Mouse (Mus musculus): ENCODE data around the gene Sec14l2. TPM values are rescaled to one million over a fixed set of nuclear protein-coding genes. Genes with fewer than 3 reads are reported as not detected.

Gene Sec14l2
- polyA plus RNA-seq, 1 experiment from 2014 or later, result 4.5 TPM

DNA sequence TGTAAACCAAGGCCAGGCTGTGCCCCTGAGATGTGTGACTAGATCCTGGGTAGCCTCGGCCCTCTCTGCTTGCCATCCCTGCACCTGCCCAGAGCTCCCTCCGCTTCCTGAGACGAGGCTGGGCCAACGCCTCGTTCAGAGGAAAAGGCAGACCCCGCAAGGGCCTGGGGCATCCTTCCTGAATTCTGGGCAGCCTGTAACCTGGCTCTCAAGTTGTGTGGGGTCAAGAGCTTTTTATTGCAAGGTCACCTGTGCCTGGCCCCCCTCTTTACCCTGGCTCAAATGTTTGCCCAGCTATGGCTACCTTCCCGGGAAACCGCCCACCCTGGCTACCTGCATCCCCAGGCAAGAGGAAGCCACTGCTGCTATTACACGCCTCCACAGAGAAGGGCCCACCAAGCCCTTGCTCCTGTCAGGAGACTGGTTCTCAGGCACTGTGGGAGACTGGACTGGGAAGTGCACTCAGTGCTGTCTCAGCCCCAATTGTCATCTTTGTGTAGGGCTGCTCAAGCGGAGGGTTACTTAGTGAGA lies 26.1 kb downstream of the Sec14l2 start:
- WGBS, result 29% methylated on average over 10 of the region's 10 CpGs
- Histone ChIP-seq H3K9ac (replicated peaks) (peak overlapping the region; percentile 77), H3K4me2 (peak overlapping the region; percentile 84), H3K9me3 (replicated peaks) (no peaks in the 10 kb centered on the region), H3K4me3 (replicated peaks) (peak overlapping the region; percentile 60), H3K4me1 (peaks cover 38% of the 10 kb centered on the region), H3K27ac (replicated peaks) (peak overlapping the region; percentile 92), H3K36me3 (no peaks in the 10 kb centered on the region), H3K27me3 (replicated peaks) (no peaks in the 10 kb centered on the region)
- ATAC-seq (ENCODE audit: low FRiP score), result peak; percentile 54

DNA sequence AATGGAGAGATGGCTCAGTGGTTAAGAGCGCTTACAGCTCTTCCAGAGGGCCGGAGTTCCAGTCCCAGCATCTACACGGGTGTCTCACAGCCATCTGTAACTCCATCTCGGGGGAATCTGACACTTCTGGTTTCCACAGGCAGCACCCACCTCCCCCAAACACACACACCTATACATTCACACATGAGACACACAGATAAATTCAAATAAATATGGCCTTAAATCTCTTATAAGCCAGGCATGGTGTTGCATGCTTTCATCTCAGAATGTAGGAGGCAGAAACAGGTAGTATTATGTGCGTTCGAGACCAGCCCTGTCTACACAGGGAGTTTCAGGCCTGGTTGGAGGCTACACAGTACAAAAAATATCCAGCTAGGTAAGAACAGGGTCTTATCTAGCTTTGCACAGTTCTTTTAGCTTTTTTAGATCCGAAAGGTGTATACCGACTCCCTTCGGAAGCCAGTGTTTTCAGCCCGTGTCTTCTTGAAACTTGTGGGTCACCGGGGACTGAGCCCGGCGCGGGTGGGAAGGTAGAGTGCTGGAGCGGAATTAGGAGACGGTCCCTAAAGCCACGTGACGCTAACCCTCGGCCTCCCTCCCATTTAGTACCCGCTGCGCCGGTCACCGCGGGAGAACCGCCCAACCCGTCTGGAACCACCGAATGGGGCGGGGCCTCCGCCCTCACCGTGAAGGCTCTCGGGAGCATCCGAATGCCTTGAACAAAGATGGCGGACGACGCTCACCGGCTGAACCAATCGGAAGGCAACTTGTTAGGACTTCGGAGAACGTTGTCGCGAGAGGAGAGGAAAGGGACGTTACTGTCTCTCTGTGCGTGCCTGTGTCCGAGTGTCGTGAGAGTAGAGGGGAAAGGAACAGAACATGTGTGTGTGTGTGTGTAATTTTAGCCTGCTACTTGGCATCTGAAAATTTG lies 26.9 kb downstream of the Sec14l2 start:
- Histone ChIP-seq H3K9ac (replicated peaks) (peak overlapping the region; percentile 77), H3K27me3 (replicated peaks) (no peaks in the 10 kb centered on the region), H3K4me1 (peaks cover 38% of the 10 kb centered on the region), H3K9me3 (replicated peaks) (no peaks in the 10 kb centered on the region), H3K4me2 (peak overlapping the region; percentile 84), H3K36me3 (peaks cover 8% of the 10 kb centered on the region), H3K27ac (replicated peaks) (peak overlapping the region; percentile 92), H3K4me3 (replicated peaks) (peak overlapping the region; percentile 60)
- ATAC-seq (ENCODE audit: low FRiP score), result peak; percentile 96
- WGBS, result 3% methylated on average over 45 of the region's 45 CpGs

- Histone ChIP-seq H3K9me3 (replicated peaks) (no peaks in the 10 kb centered on the region), H3K27me3 (replicated peaks) (no peaks in the 10 kb centered on the region), H3K9ac (replicated peaks) (peak within 1 kb of the TSS; percentile 52), H3K27ac (replicated peaks) (peak within 1 kb of the TSS; percentile 92), H3K36me3 (peaks cover 15% of the 10 kb centered on the region), H3K4me2 (peak within 1 kb of the TSS; percentile 84), H3K4me1 (peaks cover 38% of the 10 kb centered on the region), H3K4me3 (replicated peaks) (peak within 1 kb of the TSS; percentile 60)
- WGBS, result 6% methylated on average over 33 of the region's 34 CpGs
- ATAC-seq (ENCODE audit: low FRiP score), result no peak
Measured at GRCm38 (mm10) chr11:4095171-4096053, 27.8 kb downstream of the Sec14l2 start, which contains the start of gene Mtfp1. Gene Mtfp1, minus strand, starts transcription at chr11:4095445.

DNA sequence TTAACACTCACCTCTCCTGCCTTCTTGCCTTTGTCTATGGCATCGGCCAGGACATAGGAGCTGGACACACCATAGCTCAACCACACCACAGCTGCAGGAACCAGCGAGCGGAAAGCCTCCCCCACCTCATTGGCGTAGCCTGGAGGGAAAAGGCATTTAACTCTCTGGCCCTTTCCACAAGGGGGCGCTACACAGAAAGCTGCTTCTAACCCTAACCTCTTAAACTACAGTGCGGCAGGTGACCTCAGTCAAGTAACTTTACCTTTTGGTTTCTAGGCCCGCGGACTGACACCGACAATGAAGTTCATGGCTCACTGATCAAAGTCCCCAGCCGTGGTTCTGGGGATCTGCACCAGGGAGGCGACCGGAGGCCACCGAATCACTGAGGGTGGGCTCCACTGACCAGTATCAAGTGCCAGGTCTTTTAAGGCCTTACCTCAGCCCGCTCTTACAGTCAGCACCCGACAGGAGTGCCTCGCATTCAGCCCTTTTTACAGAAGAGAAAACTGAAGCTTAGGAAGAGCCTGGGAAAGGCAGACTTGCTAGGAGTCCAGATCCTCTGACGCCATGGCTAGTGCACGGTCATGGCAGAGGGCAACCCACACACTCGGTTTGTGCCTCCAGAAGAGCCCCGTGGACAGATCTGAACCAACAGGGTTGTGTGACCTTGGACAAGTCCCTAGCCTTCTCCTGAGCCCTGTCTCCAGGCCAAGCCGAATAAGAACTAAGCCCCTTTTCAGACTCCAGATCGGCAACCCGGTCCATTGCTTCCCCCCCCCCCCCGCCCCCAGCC lies 28.6 kb downstream of the Sec14l2 start:
- no peaks in the 10 kb centered on the region for H3K27me3 ChIP-seq (replicated peaks)
- H3K4me3 ChIP-seq (replicated peaks), result peak overlapping the region; percentile 60
- H3K9me3 ChIP-seq (replicated peaks), result no peaks in the 10 kb centered on the region
- no peak for ATAC-seq (ENCODE audit: low FRiP score)
- peak overlapping the region; percentile 84 for H3K4me2 ChIP-seq
- WGBS, result 6% methylated on average over 23 of the region's 24 CpGs
- peaks cover 15% of the 10 kb centered on the region for H3K36me3 ChIP-seq
- H3K4me1 ChIP-seq, result peaks cover 38% of the 10 kb centered on the region
- H3K9ac ChIP-seq (replicated peaks), result peak overlapping the region; percentile 52
- peak overlapping the region; percentile 87 for H3K27ac ChIP-seq (replicated peaks)

GRCm38 (mm10) chr11:4093459-4094377 lies 29.5 kb downstream of the Sec14l2 start:
- 92% methylated on average over 18 of the region's 18 CpGs for WGBS
- no peak for ATAC-seq (ENCODE audit: low FRiP score)
- no peaks in the 10 kb centered on the region for H3K9me3 ChIP-seq (replicated peaks)
- no peaks in the 10 kb centered on the region for H3K27me3 ChIP-seq (replicated peaks)
- no peak overlapping the region for H3K27ac ChIP-seq (replicated peaks)
- H3K36me3 ChIP-seq, result peaks cover 15% of the 10 kb centered on the region
- peaks cover 38% of the 10 kb centered on the region for H3K4me1 ChIP-seq
- peak overlapping the region; percentile 84 for H3K4me2 ChIP-seq
- peak overlapping the region; percentile 52 for H3K9ac ChIP-seq (replicated peaks)
- peak overlapping the region; percentile 60 for H3K4me3 ChIP-seq (replicated peaks)

DNA sequence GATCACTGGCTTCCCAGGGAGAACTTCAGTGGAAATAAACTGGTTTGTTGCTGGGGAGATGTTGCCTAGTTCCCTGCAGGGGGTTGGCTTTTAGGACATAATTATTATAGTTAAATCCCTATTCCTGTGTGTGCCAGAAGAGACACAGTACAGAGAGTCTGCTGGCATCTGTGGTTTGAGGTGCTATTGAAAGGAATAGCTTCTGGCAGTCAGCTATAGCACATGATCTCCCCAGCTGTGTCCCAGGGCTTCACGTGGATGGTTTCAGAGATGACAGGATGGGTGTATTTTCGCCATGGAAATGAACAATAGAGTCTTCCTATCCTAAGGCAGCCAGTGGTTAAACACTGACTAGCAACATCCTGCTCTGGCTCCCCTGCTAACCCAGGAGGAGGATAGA lies 35.9 kb downstream of the Sec14l2 start:
- 46% methylated on average over 2 of the region's 2 CpGs for WGBS
- H3K27ac ChIP-seq (replicated peaks), result 0 out of 2 replicates have a peak overlapping the region, but pooled peaks have one; percentile 15
- no peak overlapping the region for H3K9ac ChIP-seq (replicated peaks)
- peaks cover 7% of the 10 kb centered on the region; the same call in 1 of the 2 replicates for H3K4me1 ChIP-seq
- ATAC-seq (ENCODE audit: low FRiP score), result no peak
- no peaks in the 10 kb centered on the region for H3K9me3 ChIP-seq (replicated peaks)
- no peak overlapping the region for H3K4me2 ChIP-seq
- H3K36me3 ChIP-seq, result peaks cover 15% of the 10 kb centered on the region
- no peak overlapping the region for H3K4me3 ChIP-seq (replicated peaks)
- no peaks in the 10 kb centered on the region for H3K27me3 ChIP-seq (replicated peaks)

GRCm38 (mm10) chr11:4086246-4086645 lies 37.0 kb downstream of the Sec14l2 start:
- Histone ChIP-seq H3K9me3 (replicated peaks) (no peaks in the 10 kb centered on the region), H3K27me3 (replicated peaks) (no peaks in the 10 kb centered on the region), H3K4me3 (replicated peaks) (no peak overlapping the region), H3K9ac (replicated peaks) (no peak overlapping the region), H3K27ac (replicated peaks) (no peak overlapping the region), H3K4me2 (no peak overlapping the region), H3K36me3 (peaks cover 6% of the 10 kb centered on the region), H3K4me1 (peaks cover 7% of the 10 kb centered on the region; the same call in 1 of the 2 replicates)
- no peak for ATAC-seq (ENCODE audit: low FRiP score)
- 44% methylated on average over 1 of the region's 1 CpGs for WGBS

- Histone ChIP-seq H3K4me2 (no peak overlapping the region), H3K27ac (replicated peaks) (no peak overlapping the region), H3K9ac (replicated peaks) (no peak overlapping the region), H3K9me3 (replicated peaks) (no peaks in the 10 kb centered on the region), H3K4me1 (peaks cover 7% of the 10 kb centered on the region; the same call in 1 of the 2 replicates), H3K4me3 (replicated peaks) (no peak overlapping the region), H3K27me3 (replicated peaks) (no peaks in the 10 kb centered on the region; the same call in 1 of the 2 replicates), H3K36me3 (no peaks in the 10 kb centered on the region)
- ATAC-seq (ENCODE audit: low FRiP score), result no peak
- WGBS, result 32% methylated on average over 5 of the region's 5 CpGs
Measured at GRCm38 (mm10) chr11:4083316-4084078, 39.7 kb downstream of the Sec14l2 start.

DNA sequence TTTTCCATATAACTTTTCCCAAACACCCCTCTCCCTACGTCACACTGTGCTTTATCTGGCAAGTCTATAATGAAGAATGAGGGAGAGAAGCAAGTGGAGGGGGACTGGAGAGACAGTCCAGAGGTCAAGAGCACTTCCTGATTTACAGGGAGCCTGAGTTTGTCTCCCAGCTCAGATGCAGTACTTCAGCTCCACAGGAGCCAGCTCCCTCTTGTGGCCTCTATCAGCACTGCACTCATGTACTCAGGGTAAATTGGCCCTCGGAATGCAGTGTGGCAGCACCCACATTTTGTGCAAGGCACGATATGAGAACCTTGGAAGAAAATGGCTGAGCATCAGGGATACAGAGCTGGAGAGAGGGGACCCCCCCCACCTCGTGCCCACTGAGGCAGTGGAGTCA lies 43.0 kb downstream of the Sec14l2 start:
- no peak for ATAC-seq (ENCODE audit: low FRiP score)
- no peak overlapping the region for H3K27ac ChIP-seq (replicated peaks)
- H3K36me3 ChIP-seq, result no peaks in the 10 kb centered on the region
- H3K4me1 ChIP-seq, result no peaks in the 10 kb centered on the region
- H3K4me2 ChIP-seq, result no peak overlapping the region
- H3K4me3 ChIP-seq (replicated peaks), result no peak overlapping the region
- no peaks in the 10 kb centered on the region for H3K9me3 ChIP-seq (replicated peaks)
- H3K9ac ChIP-seq (replicated peaks), result no peak overlapping the region
- WGBS, result 11% methylated on average over 4 of the region's 4 CpGs
- H3K27me3 ChIP-seq (replicated peaks), result no peaks in the 10 kb centered on the region; the same call in 1 of the 2 replicates

Data from neural tube, embryonic 15.5 days (tissue).